Mouse (Mus musculus) olfactory bulb, adult 2 months (tissue): ENCODE results near the gene Muc3. TPM values are rescaled to one million over a fixed set of nuclear protein-coding genes. Genes with fewer than 3 reads are reported as not detected.
"Not testable (repeated sequence)": the region's sequence is repeated elsewhere in the genome, so short reads cannot be mapped to it uniquely, and the experiment has no call there.

Experiments
- H3K27ac ChIP-seq: fragments of 200-500 bp; 2 replicates; pipeline ENCODE4 v1.5.1; 2012; ENCODE audit warnings: low read depth, low read length; ENCODE audit not compliant: insufficient read depth
- H3K4me1 ChIP-seq: fragments of 200-500 bp; 2 replicates; pipeline ENCODE4 v1.6.1; 2012; ENCODE audit warnings: low read length; ENCODE audit not compliant: control insufficient read depth, insufficient read depth
- H3K4me3 ChIP-seq: fragments of 200-500 bp; 2 replicates; pipeline ENCODE4 v1.5.1; 2012; ENCODE audit warnings: mild to moderate bottlenecking, low read depth, low read length, moderate library complexity; ENCODE audit not compliant: insufficient read depth
- CTCF ChIP-seq: fragments of 200-500 bp; IDR thresholded peaks from 2 replicates; pipeline ENCODE4 v1.5.1; 2012; ENCODE audit warnings: low read depth, mild to moderate bottlenecking, low read length, moderate library complexity; ENCODE audit not compliant: insufficient read depth
- POLR2A ChIP-seq: fragments of 200-500 bp; IDR thresholded peaks from 2 replicates; pipeline ENCODE4 v1.6.1; 2012; ENCODE audit warnings: mild to moderate bottlenecking, low read depth, low read length, moderate library complexity; ENCODE audit not compliant: insufficient read depth
- WGBS: fragments of 180-500 bp; shearing (Covaris S2); methylation state at CpG from one replicate; pipeline ENCODE4 v1.1.7; 2018; 5-methylcytosine and 5-hydroxymethylcytosine counted together
- polyA plus RNA-seq: library from polyadenylated mRNA; stranded (reverse); fragments of >200 nt; gene quantifications from 2 replicates; pipeline ENCODE4 v1.2.4, GENCODE M21; 2012; ENCODE audit warnings: low replicate concordance; ENCODE audit not compliant: missing spikeins, insufficient read depth, insufficient read length

The Muc3 gene
- polyA plus RNA-seq = not detected in 2 replicates

DNA sequence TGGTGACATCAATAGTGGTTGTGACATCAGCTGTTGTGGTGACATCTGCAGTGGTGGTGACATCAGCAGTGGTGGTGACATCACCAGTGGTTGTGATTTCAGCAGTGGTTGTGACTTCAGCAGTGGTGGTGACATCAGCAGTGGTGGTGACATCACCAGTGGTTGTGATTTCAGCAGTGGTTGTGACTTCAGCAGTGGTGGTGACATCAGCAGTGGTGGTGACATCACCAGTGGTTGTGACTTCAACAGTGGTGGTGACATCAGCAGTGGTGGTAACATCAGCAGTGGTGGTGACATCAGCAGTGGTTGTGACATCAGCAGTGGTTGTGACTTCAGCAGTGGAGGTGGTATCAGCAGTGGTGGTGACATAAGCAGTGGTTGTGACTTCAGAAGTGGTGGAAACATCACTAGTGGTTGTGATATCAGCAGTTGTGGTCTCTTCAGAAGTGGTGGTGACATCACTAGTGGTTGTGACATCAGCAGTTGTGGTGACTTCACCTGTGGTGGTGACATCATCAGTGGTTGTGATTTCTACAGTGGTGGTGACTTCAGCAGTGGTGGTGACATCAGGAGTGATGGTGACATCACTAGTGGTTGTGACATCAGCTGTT is at the start of gene Muc3:
TSS of gene Muc3 (minus strand) at position 51 of the 611 bp plus-strand sequence.
- H3K4me1 ChIP-seq, H3K27ac ChIP-seq, H3K4me3 ChIP-seq: not testable (repeated sequence)

DNA sequence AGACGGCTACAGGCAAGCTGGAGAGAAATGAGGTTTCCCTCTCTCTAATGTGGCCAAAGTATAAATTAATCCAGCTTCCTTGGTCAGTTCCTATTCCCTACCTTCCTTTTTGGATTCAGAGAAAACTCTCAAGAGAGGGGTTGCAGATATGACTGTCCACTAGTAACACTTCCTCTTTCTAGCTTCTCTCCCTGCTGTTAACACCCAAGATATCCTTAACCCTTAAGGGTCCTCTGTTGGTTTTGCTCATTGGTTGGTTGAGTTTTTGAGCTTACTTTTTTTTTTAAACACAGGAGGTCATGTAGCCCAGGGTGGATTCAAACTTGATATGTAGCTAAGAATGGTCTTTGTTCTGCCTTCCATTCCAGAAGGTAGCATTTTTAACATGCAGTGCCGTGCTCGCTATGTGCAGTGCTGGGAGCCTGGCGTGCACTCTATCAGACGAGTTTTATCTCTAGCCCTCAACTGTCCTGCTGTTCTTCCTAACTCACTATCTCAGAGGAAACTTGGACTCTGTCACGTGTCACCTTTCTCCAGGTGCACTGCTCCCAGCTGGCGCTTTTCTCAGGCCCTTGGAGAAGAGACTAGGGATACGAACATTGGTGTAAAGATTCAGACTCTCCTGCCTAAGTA is 45.5 kb upstream of the Muc3 start:
- TF ChIP-seq POLR2A = no peak
- TF ChIP-seq CTCF = no peak
- Histone ChIP-seq H3K27ac (no peak overlapping the region), H3K4me1 (no peaks in the 10 kb centered on the region), H3K4me3 (no peak overlapping the region)
- WGBS = 80% methylated on average over 8 of the region's 8 CpGs

DNA sequence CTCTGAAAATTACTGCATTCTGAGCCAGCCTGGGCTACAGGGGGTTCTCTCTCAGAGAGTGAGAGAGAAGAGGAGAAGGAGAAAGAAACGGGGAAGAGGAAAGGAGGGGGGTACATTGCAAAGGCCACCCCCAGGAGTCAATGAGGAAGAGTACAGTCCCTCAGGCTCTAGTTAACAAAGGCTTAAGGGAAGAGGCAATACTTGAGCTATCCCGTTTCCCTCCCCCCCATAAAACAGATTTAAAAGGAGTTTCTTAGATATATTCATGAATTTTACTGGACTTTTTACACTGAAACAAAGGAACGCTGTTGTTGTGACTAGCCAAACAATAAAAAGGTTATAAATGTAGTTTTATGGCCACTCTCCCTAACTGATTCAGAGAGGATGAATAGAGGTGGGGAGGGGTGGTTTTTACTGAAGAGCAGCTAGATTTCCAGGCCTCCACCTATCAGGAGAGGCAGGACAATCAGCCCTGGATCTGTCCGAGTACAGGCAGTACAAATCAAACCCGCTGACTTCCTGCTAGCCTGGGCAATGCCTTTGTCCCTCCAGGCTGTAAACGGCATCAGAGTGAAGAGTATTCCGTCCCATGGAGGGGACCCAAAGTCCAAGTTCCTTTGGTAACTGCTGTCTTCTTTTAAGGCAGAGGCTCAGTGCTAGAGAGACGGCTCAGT is 44.3 kb upstream of the Muc3 start:
- peaks cover 4% of the 10 kb centered on the region for H3K4me1 ChIP-seq
- WGBS = 76% methylated on average over 8 of the region's 8 CpGs
- H3K4me3 ChIP-seq = no peak overlapping the region
- no peak overlapping the region for H3K27ac ChIP-seq
- TF ChIP-seq POLR2A (no peak), CTCF (no peak)

DNA sequence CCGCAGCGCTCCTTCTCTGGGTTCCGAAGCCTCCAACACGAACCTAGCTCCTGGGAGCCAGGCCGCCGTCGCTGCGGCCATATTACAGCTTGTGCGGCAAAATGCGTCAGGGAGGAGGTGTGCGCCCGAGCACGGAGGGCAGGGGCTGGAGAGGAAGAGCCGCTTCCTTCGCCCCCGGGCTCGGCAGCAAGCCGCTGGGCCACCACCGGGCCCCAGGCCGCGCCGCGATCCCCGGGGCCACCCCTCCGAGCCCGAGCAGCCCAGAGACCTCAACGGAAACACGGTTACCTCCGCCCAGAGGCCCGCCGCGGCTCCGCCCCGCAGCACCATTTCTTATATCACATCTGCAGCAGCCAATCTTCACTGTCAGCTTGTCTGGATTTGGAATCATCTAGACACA is 40.2 kb upstream of the Muc3 start:
- Histone ChIP-seq H3K27ac (no peak overlapping the region), H3K4me3 (peak overlapping the region; percentile 69), H3K4me1 (peaks cover 4% of the 10 kb centered on the region)
- 2% methylated on average over 34 of the region's 34 CpGs for WGBS
- no peak for TF ChIP-seq CTCF
- peak; percentile 25; the same call in 1 of the 2 replicates for TF ChIP-seq POLR2A

DNA sequence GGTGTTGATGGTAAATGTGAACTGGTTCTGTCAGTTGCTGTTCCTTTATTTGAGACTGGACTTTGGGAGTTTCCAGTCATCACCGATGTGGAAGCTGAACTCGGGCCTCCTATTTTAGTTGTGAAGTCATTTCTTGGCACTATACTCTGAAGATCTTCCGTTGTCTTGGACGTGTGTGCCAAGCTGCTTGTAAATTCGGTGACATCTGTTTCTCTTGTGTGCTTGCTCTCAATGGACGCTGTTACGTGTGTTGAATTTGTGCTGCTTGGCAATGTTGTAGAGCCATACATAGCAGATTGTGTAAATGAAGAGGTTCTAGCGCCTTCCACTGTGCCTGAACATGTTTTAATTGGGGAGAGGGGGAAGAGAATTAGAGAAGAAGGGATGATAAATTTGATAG is 36.2 kb upstream of the Muc3 start:
- Histone ChIP-seq H3K4me1 (peaks cover 4% of the 10 kb centered on the region), H3K27ac (no peak overlapping the region), H3K4me3 (no peak overlapping the region)
- WGBS = 62% methylated on average over 8 of the region's 8 CpGs
- TF ChIP-seq CTCF = no peak
- no peak for TF ChIP-seq POLR2A

DNA sequence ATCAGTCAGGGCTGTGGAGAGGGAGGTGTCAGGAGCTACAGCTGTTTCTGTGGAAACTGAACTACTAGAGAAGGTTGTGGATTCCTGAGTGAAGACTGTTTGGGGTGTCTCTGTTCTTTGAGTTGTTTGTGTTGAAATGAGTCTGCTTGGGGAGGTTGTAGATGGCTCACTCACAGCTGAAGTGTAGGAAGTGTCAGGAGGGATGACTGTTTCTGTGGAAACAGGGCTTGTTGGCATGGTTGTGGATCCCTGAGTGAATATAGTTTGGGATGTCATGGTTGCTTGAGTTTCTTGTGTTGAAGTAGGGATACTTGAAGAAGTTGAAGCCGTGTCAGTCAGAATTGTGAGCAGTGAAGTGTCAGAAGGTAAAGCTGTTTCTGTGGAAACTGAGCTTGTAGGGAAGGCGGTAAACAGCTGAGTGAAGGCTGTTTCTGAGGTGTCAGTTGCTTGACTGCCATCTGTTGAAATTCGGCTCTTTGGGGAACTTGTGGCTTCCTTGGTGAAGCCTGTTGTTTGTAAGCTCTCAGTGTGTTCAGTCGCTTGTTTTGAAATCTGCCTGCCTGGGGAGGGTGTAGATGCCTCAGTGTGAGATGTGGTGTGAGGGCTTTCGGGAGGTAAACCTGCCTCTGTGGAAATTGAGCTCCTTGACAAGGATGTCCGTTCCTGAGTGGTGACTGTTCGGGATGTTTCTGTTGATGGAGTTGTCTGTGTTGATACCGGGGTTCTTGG is 30.7 kb upstream of the Muc3 start:
- Histone ChIP-seq H3K27ac (no peak overlapping the region), H3K4me3 (no peak overlapping the region), H3K4me1 (no peaks in the 10 kb centered on the region)
- whole genome bisulfite sequencing = 82% methylated on average over 8 of the region's 8 CpGs
- TF ChIP-seq POLR2A (no peak), CTCF (no peak)

DNA sequence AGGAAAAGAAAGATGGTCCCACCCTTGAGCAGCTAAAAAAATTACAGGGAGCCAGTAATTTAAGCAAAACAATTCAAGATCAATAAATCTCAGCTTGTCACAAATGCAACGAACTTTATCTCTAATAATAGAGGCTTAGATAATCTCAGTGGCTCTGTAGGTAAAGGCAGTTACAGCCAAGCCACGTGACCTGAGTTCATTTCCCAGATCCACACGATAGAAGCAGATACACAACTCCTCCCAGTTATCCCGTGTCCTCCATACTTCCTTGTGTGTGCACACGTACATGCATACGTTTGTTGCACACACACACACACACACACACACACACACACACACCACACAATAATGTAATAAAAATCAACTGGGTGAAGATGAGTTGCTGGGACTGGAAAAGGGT is 24.8 kb upstream of the Muc3 start:
- WGBS = 83% methylated on average over 6 of the region's 6 CpGs
- H3K4me3 ChIP-seq = no peak overlapping the region
- no peak overlapping the region for H3K27ac ChIP-seq
- TF ChIP-seq POLR2A (no peak), CTCF (no peak)
- H3K4me1 ChIP-seq = no peaks in the 10 kb centered on the region

DNA sequence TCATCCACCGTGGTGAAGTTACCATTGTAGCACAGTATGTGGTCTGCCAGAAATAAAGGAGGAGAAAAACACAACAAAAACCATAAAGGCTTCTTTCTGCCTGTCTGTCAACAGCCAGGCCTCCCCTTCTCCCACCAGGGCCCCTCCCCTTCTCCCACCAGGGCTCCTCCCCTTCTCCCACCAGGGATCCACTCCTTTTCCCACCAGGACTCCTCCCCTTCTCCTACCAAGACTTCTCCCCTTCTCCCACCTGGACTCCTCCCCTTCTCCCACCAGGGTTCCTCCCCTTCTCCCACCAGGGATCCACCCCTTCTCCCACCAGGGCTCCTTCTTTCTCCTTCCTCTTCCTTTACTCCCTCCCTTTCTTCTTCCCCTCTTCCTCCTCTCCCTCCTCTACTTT is 23.5 kb upstream of the Muc3 start:
- H3K4me3 ChIP-seq = no peak overlapping the region
- 14% methylated on average over 1 of the region's 1 CpGs for WGBS
- H3K27ac ChIP-seq = no peak overlapping the region
- H3K4me1 ChIP-seq = no peaks in the 10 kb centered on the region
- TF ChIP-seq CTCF (no peak), POLR2A (no peak)

DNA sequence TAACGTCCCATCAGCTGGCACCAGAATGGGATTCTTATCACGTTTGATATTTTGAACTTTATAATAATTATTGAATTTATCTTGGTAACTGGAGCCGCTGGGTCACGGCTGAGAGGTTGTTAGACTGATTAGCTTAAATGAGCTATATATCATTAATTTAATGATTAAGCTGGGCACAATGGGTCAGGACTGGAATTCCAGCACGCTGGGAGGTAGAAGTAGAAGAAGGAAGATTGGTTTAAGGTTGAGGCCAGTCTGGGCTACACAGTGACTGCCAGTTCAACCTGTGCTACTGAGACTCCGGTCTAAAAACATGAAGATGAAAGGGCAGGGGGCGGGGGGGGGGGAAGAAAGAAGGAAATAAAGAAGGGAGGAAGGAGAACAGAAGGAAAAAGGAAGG is 22.4 kb upstream of the Muc3 start:
- 78% methylated on average over 7 of the region's 7 CpGs for WGBS
- Histone ChIP-seq H3K4me3 (no peak overlapping the region), H3K4me1 (no peaks in the 10 kb centered on the region), H3K27ac (no peak overlapping the region)
- no peak for TF ChIP-seq POLR2A
- TF ChIP-seq CTCF = no peak
